Mouse (Mus musculus): ENCODE measurements at regions not wholly inside any gene's neighbourhood (a gene's known extent, or its start where the extent isn't known, plus 50 kb on each side); places are given as distances from the start of the nearest gene placed in this dataset.

- TF ChIP-seq FLI1 (IDR thresholded peaks at IDR 0.05; ENCODE audit: low read length), result no peak
- TF ChIP-seq GATA1 (IDR thresholded peaks at IDR 0.05; ENCODE audit: borderline replicate concordance, low read length), result no peak
Observed at GRCm38 (mm10) chr5:81983351-81983750, 963.4 kb downstream of the Adgrl3 start.
